Mouse (Mus musculus) kidney, embryonic 14.5 days (tissue): ENCODE data around the gene Ano6. TPM values are rescaled to one million over a fixed set of nuclear protein-coding genes. Genes with fewer than 3 reads are reported as not detected.
A peak's percentile ranks its signal among the peaks of the same experiment; 100 is the strongest.

ENCODE experiments used
- ATAC-seq: fragments of 200-750 bp; cut with Nextera tagmentation; 2 replicates; pipeline ENCODE4 v1.8.0; 2017; ENCODE audit warnings: moderate number of reproducible peaks, mild to moderate bottlenecking, moderate TSS enrichment, moderate library complexity; ENCODE audit not compliant: low FRiP score, low TSS enrichment
- H3K27ac ChIP-seq: fragments of 300-500 bp; sonication (generic); 2 replicates; pipeline ENCODE4 v1.5.1; 2014; ENCODE audit warnings: low read depth, mild to moderate bottlenecking, low read length, moderate library complexity, mixed read lengths
- H3K27me3 ChIP-seq: fragments of 300-500 bp; sonication (generic); 2 replicates; pipeline ENCODE4 v1.6.1; 2014; ENCODE audit warnings: mild to moderate bottlenecking, low read length; ENCODE audit not compliant: control insufficient read depth, insufficient read depth
- H3K36me3 ChIP-seq: fragments of 300-500 bp; sonication (generic); 2 replicates; pipeline ENCODE4 v1.6.1; 2014; ENCODE audit warnings: low read length, mixed read lengths; ENCODE audit not compliant: control insufficient read depth, insufficient read depth
- H3K4me1 ChIP-seq: fragments of 300-500 bp; sonication (generic); 2 replicates; pipeline ENCODE4 v1.6.1; 2014; ENCODE audit warnings: low read length, mixed read lengths; ENCODE audit not compliant: control insufficient read depth, insufficient read depth
- H3K4me2 ChIP-seq: fragments of 300-500 bp; sonication (generic); replicated peaks from 2 replicates; pipeline ENCODE4 v1.6.1; 2014; ENCODE audit warnings: low read depth, mild to moderate bottlenecking, low read length
- H3K4me3 ChIP-seq: fragments of 300-500 bp; sonication (generic); 2 replicates; pipeline ENCODE4 v1.5.1; 2014; ENCODE audit warnings: mild to moderate bottlenecking, low read length
- H3K9ac ChIP-seq: fragments of 300-500 bp; sonication (generic); 2 replicates; pipeline ENCODE4 v1.6.1; 2014; ENCODE audit warnings: low read depth, mild to moderate bottlenecking, low read length, moderate library complexity
- H3K9me3 ChIP-seq: fragments of 300-500 bp; sonication (generic); 2 replicates; pipeline ENCODE4 v1.6.1; 2016; ENCODE audit warnings: low read length; ENCODE audit not compliant: control insufficient read depth
- WGBS: fragments of 180-500 bp; shearing (Covaris S2); extraction: QIAGEN DNeasy Blood & Tissue Kit; methylation state at CpG from one replicate; pipeline ENCODE4 v1.1.7; 2014; 5-methylcytosine and 5-hydroxymethylcytosine counted together
- polyA plus RNA-seq: library from polyadenylated mRNA; unstranded; fragments of >200 nt; fragmentation: Nextera tagmentation; extraction: Ambion mirVana; gene quantifications from 2 replicates; pipeline ENCODE4 v1.2.1, GENCODE M21; 2014

Gene Ano6
- polyA plus RNA-seq, 1 experiment from 2014 or later: 54.3 TPM

DNA sequence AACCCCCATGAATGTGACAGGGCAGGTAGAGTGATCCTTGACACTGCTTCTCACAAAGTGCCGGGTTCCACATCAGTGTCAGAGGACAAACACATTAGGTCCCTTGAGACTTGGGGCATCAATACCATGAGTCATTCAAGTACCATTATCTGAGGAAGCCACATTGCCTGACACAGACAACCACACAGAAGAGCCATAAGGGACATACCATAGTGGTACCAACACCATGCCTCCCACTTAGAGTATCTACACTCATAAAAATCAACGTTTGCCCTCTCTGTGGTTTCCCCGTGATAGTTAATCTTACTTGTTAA lies 187.3 kb downstream of the Ano6 start:
- no peak for ATAC-seq
- Histone ChIP-seq H3K4me1 (peaks cover 3% of the 10 kb centered on the region; the same call in 1 of the 2 replicates), H3K9ac (no peak overlapping the region), H3K27ac (no peak overlapping the region), H3K9me3 (no peaks in the 10 kb centered on the region), H3K4me2 (no peak overlapping the region), H3K27me3 (no peaks in the 10 kb centered on the region), H3K36me3 (peaks cover 4% of the 10 kb centered on the region; the same call in 1 of the 2 replicates), H3K4me3 (no peak overlapping the region)
- 83% methylated on average over 3 of the region's 3 CpGs for WGBS

- ATAC-seq: no peak
- Histone ChIP-seq H3K27me3 (no peaks in the 10 kb centered on the region), H3K4me3 (no peak overlapping the region), H3K4me1 (0 out of 2 replicates have a peak, but pooled peaks cover 3% of the 10 kb centered on the region), H3K27ac (no peak overlapping the region), H3K9me3 (no peaks in the 10 kb centered on the region), H3K4me2 (no peak overlapping the region), H3K36me3 (no peaks in the 10 kb centered on the region), H3K9ac (no peak overlapping the region)
- 62% methylated on average over 5 of the region's 5 CpGs for WGBS
These were observed 190.0 kb downstream of the Ano6 start for GRCm38 (mm10) chr15:95980641-95981040.

DNA sequence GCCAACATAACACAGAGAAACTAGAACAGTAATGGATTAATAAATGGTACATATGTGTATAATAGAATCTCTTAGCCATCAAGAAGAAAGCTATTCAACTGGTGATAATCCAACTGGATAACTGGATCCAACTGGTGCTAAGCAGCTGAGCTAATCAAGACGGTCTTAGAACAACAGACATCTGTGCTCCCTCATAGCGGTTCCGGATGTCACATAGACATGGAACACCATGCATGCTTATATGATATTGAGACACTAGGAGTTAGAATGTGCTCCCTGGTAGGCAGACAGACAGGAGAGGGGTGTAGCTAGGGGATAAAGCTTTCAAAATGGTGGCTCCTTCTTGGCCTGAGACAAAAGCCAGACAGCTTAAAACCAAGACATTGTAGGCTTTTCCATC lies 197.3 kb downstream of the Ano6 start:
- H3K36me3 ChIP-seq: no peaks in the 10 kb centered on the region
- 95% methylated on average over 3 of the region's 3 CpGs for WGBS
- no peaks in the 10 kb centered on the region for H3K9me3 ChIP-seq
- H3K27me3 ChIP-seq: no peaks in the 10 kb centered on the region
- no peak overlapping the region for H3K27ac ChIP-seq
- no peak overlapping the region for H3K4me2 ChIP-seq
- H3K9ac ChIP-seq: no peak overlapping the region
- ATAC-seq: no peak
- no peaks in the 10 kb centered on the region for H3K4me1 ChIP-seq
- H3K4me3 ChIP-seq: no peak overlapping the region

- 87% methylated on average over 9 of the region's 9 CpGs for WGBS
- no peak overlapping the region for H3K9ac ChIP-seq
- H3K36me3 ChIP-seq: no peaks in the 10 kb centered on the region
- H3K4me3 ChIP-seq: no peak overlapping the region
- H3K4me2 ChIP-seq: no peak overlapping the region
- H3K27me3 ChIP-seq: no peaks in the 10 kb centered on the region
- H3K9me3 ChIP-seq: no peaks in the 10 kb centered on the region
- no peak overlapping the region for H3K27ac ChIP-seq
- ATAC-seq: no peak
- no peaks in the 10 kb centered on the region for H3K4me1 ChIP-seq
These were observed 199.0 kb downstream of the Ano6 start for GRCm38 (mm10) chr15:95989496-95990124.

GRCm38 (mm10) chr15:96002958-96003601 lies 212.4 kb downstream of the Ano6 start:
- H3K4me3 ChIP-seq: no peak overlapping the region
- 47% methylated on average over 6 of the region's 6 CpGs for WGBS
- no peaks in the 10 kb centered on the region for H3K27me3 ChIP-seq
- no peaks in the 10 kb centered on the region for H3K9me3 ChIP-seq
- ATAC-seq: no peak
- H3K27ac ChIP-seq: no peak overlapping the region
- H3K4me1 ChIP-seq: peaks cover 7% of the 10 kb centered on the region; the same call in 1 of the 2 replicates
- H3K9ac ChIP-seq: no peak overlapping the region
- no peaks in the 10 kb centered on the region for H3K36me3 ChIP-seq
- no peak overlapping the region for H3K4me2 ChIP-seq

GRCm38 (mm10) chr15:96011640-96012390 lies 221.2 kb downstream of the Ano6 start:
- 90% methylated on average over 15 of the region's 16 CpGs for WGBS
- no peak for ATAC-seq
- no peak overlapping the region for H3K4me2 ChIP-seq
- H3K36me3 ChIP-seq: no peaks in the 10 kb centered on the region
- H3K9ac ChIP-seq: no peak overlapping the region
- H3K9me3 ChIP-seq: peaks cover 8% of the 10 kb centered on the region
- H3K4me1 ChIP-seq: peaks cover 3% of the 10 kb centered on the region; the same call in 1 of the 2 replicates
- H3K27me3 ChIP-seq: no peaks in the 10 kb centered on the region
- H3K4me3 ChIP-seq: no peak overlapping the region
- H3K27ac ChIP-seq: no peak overlapping the region

GRCm38 (mm10) chr15:96012391-96012775 lies 221.7 kb downstream of the Ano6 start:
- 43% methylated on average over 8 of the region's 8 CpGs for WGBS
- H3K4me1 ChIP-seq: peaks cover 3% of the 10 kb centered on the region; the same call in 1 of the 2 replicates

GRCm38 (mm10) chr15:96014501-96014900 lies 223.9 kb downstream of the Ano6 start:
- no peak overlapping the region for H3K9ac ChIP-seq
- ATAC-seq: no peak
- 90% methylated on average over 4 of the region's 4 CpGs for WGBS

More at GRCm38 (mm10) chr15:96012391-96012775, 221.7 kb downstream of the Ano6 start:
- Histone ChIP-seq H3K9me3 (peaks cover 11% of the 10 kb centered on the region), H3K9ac (no peak overlapping the region), H3K4me2 (no peak overlapping the region), H3K4me3 (no peak overlapping the region), H3K27me3 (no peaks in the 10 kb centered on the region), H3K36me3 (no peaks in the 10 kb centered on the region), H3K27ac (no peak overlapping the region)
- ATAC-seq: peak; percentile 73; the same call in 1 of the 2 replicates

DNA sequence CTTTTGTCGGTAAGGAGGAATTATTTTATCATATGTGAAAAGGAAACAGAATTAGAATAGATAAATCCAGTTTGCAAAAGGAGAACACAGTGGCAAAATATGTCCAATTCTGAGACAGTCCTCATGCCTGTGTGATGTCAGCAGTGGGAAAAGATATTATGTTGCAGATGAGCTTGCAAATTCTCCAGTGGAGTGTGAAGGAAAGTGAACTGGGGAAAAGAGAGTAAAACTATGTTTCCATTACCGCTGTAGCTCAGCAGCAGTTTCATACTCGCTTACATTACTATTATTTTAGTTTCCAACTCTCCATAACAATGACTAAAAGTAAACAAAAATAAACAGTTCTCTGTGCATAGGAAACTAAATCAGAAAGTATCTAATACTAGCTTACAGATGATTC lies 229.8 kb downstream of the Ano6 start:
- Histone ChIP-seq H3K4me2 (no peak overlapping the region), H3K27ac (no peak overlapping the region), H3K27me3 (no peaks in the 10 kb centered on the region), H3K9me3 (peaks cover 8% of the 10 kb centered on the region), H3K4me1 (no peaks in the 10 kb centered on the region), H3K4me3 (no peak overlapping the region), H3K9ac (no peak overlapping the region), H3K36me3 (no peaks in the 10 kb centered on the region)
- whole genome bisulfite sequencing: 87% methylated on average over 3 of the region's 3 CpGs
- no peak for ATAC-seq

More at GRCm38 (mm10) chr15:96014501-96014900, 223.9 kb downstream of the Ano6 start:
- H3K27me3 ChIP-seq: no peaks in the 10 kb centered on the region
- H3K4me1 ChIP-seq: peaks cover 3% of the 10 kb centered on the region; the same call in 1 of the 2 replicates
- H3K27ac ChIP-seq: no peak overlapping the region
- no peak overlapping the region for H3K4me3 ChIP-seq
- no peak overlapping the region for H3K4me2 ChIP-seq
- peaks cover 11% of the 10 kb centered on the region for H3K9me3 ChIP-seq
- no peaks in the 10 kb centered on the region for H3K36me3 ChIP-seq
